Mouse (Mus musculus) olfactory bulb, adult 2 months (tissue): ENCODE results near the gene Adamts12. TPM values are rescaled to one million over a fixed set of nuclear protein-coding genes. Genes with fewer than 3 reads are reported as not detected.

Experiments
- H3K27ac ChIP-seq: fragments of 200-500 bp; 2 replicates; pipeline ENCODE4 v1.5.1; 2012; ENCODE audit warnings: low read depth, low read length; ENCODE audit not compliant: insufficient read depth
- H3K4me1 ChIP-seq: fragments of 200-500 bp; 2 replicates; pipeline ENCODE4 v1.6.1; 2012; ENCODE audit warnings: low read length; ENCODE audit not compliant: control insufficient read depth, insufficient read depth
- H3K4me3 ChIP-seq: fragments of 200-500 bp; 2 replicates; pipeline ENCODE4 v1.5.1; 2012; ENCODE audit warnings: mild to moderate bottlenecking, low read depth, low read length, moderate library complexity; ENCODE audit not compliant: insufficient read depth
- CTCF ChIP-seq: fragments of 200-500 bp; IDR thresholded peaks from 2 replicates; pipeline ENCODE4 v1.5.1; 2012; ENCODE audit warnings: low read depth, mild to moderate bottlenecking, low read length, moderate library complexity; ENCODE audit not compliant: insufficient read depth
- POLR2A ChIP-seq: fragments of 200-500 bp; IDR thresholded peaks from 2 replicates; pipeline ENCODE4 v1.6.1; 2012; ENCODE audit warnings: mild to moderate bottlenecking, low read depth, low read length, moderate library complexity; ENCODE audit not compliant: insufficient read depth
- WGBS: fragments of 180-500 bp; shearing (Covaris S2); methylation state at CpG from one replicate; pipeline ENCODE4 v1.1.7; 2018; 5-methylcytosine and 5-hydroxymethylcytosine counted together
- polyA plus RNA-seq: library from polyadenylated mRNA; stranded (reverse); fragments of >200 nt; gene quantifications from 2 replicates; pipeline ENCODE4 v1.2.4, GENCODE M21; 2012; ENCODE audit warnings: low replicate concordance; ENCODE audit not compliant: missing spikeins, insufficient read depth, insufficient read length

Adamts12 gene
- polyA plus RNA-seq, 1 experiment: not detected

DNA sequence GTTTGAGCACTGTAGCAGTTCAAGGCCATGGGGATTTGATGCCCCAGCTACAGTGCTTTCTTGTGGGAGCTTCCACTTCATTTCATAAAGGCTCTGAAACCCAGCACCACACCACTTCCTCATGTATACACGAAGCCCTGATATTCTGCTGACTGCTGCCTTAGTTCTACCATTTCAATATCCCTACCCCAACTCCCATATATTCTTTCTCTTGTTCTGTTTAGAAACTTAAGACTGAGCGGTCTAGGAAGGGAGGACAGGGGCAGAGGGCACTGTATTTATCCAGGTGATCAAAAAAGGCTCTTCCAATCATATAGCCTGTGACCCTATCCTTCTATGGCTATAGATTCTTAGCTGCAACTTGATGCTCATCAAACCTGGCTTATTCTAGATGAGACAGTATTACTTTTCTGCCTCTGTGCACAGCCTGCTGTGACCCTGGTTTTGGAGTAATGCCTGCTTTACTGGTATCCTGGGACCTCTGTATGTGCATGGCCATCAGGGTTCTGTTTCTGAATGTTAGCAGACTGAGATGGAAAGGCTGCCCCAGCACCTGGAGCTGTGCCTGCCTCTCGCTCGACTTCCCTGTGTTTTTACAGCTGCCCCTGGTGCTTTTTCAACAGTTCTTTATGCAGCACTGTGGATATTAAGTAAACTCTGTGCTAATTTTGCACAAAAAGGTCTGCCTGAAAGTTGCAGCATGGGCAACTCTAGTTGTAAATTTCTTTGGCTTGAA, 33.5 kb downstream of the Adamts12 start:
- Histone ChIP-seq H3K27ac (no peak overlapping the region), H3K4me3 (no peak overlapping the region), H3K4me1 (no peaks in the 10 kb centered on the region)
- TF ChIP-seq CTCF (no peak), POLR2A (no peak)
- WGBS: 66% methylated on average over 4 of the region's 4 CpGs

DNA sequence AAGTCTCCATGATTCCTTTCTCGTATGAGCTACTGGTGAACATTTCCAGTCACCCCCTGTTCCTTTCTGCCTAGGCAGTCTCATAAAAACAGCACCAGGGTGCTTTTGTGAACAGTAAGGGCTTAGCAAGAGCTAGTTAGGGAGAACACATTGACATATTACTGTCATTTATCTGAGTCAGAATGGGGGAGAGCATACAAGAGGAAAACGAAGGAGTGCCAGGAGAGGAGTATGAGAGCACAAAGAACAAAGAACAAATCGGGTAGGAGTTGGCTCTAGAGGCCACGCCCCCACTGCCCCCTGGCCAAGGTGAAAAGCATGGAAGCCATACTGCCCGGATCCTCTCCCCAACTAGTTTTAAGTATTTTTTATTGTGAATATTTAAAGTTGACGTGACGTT, 34.4 kb downstream of the Adamts12 start:
- no peak overlapping the region for H3K4me3 ChIP-seq
- 68% methylated on average over 7 of the region's 7 CpGs for WGBS
- no peaks in the 10 kb centered on the region for H3K4me1 ChIP-seq
- TF ChIP-seq CTCF (no peak), POLR2A (no peak)
- no peak overlapping the region for H3K27ac ChIP-seq

DNA sequence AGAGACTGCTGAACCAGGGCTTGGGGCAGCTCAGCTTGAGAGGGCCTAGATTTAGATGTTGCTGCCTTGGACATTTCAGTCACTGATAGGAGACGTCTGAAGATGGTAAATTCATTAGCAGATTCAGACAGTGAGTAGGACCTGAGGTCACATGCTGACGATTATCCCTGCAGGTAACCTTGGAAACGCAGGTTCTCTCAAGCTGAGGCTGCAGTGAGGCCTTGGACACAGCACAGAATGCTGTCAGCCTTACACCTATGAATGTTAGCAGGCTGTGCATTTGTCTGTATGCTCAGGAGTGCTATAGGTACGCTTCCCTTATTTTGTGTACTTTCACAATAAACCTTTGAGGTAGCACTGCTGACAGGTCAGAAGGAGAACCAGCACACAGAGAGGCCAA, 36.3 kb downstream of the Adamts12 start:
- TF ChIP-seq CTCF (no peak), POLR2A (no peak)
- WGBS: 85% methylated on average over 4 of the region's 4 CpGs

DNA sequence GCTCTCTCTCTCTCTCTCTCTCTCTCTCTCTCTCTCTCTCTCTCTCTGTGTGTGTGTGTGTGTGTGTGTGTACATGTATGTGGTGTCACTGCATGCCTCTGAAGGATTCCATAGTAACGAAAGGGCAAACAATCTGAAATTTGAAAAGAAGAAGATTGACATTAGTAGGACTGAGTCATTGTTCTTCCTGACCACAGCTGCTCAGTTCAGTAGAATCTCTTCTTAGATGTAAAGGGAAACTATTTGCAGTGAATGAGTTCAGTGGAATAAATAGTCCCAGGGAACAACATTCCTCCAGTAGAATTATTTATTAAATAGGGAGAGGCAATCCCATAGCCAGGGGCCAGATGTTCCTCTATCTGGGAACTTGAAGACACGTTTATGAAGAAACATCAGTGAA, 40.5 kb downstream of the Adamts12 start:
- Histone ChIP-seq H3K4me1 (no peaks in the 10 kb centered on the region), H3K27ac (no peak overlapping the region), H3K4me3 (no peak overlapping the region)
- WGBS: 75% methylated on average over 2 of the region's 2 CpGs
- TF ChIP-seq POLR2A: no peak
- no peak for TF ChIP-seq CTCF

More for the DNA sequence above, 36.3 kb downstream of the Adamts12 start:
- Histone ChIP-seq H3K4me1 (no peaks in the 10 kb centered on the region), H3K4me3 (no peak overlapping the region), H3K27ac (no peak overlapping the region)

DNA sequence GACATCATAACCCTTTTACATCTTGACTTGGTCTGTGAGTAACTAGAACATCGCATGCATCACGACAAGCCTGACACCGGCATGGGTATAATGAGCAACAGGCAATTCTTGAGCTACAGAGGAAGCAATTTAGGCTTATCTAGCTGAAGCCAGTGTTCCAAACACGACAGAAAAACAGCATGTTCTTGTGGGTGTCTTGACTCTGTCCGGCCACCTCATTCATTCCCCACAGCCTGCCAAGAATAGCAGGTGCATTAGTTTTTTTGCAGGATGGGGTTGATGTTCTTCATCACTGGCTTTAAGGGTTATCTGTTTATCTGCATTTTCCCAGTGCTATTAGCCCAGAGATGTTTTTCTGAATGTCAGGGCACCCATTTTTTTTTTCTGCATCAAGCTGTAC, 42.8 kb downstream of the Adamts12 start:
- H3K4me1 ChIP-seq: no peaks in the 10 kb centered on the region
- H3K27ac ChIP-seq: no peak overlapping the region
- no peak overlapping the region for H3K4me3 ChIP-seq
- 75% methylated on average over 5 of the region's 5 CpGs for WGBS
- TF ChIP-seq CTCF (no peak), POLR2A (no peak)

GRCm38 (mm10) chr15:11114631-11115197, 50.1 kb downstream of the Adamts12 start:
- 56% methylated on average over 8 of the region's 8 CpGs for WGBS
- H3K27ac ChIP-seq: no peak overlapping the region
- TF ChIP-seq CTCF (no peak), POLR2A (no peak)
- no peaks in the 10 kb centered on the region for H3K4me1 ChIP-seq
- no peak overlapping the region for H3K4me3 ChIP-seq

GRCm38 (mm10) chr15:11116303-11116702, 51.7 kb downstream of the Adamts12 start:
- WGBS: 41% methylated on average over 2 of the region's 2 CpGs
- no peak for TF ChIP-seq CTCF

GRCm38 (mm10) chr15:11116853-11117252, 52.3 kb downstream of the Adamts12 start:
- 88% methylated on average over 3 of the region's 3 CpGs for WGBS
- H3K4me3 ChIP-seq: no peak overlapping the region
- H3K4me1 ChIP-seq: no peaks in the 10 kb centered on the region
- TF ChIP-seq POLR2A (no peak), CTCF (no peak)
- no peak overlapping the region for H3K27ac ChIP-seq

More at GRCm38 (mm10) chr15:11116303-11116702, 51.7 kb downstream of the Adamts12 start:
- no peaks in the 10 kb centered on the region for H3K4me1 ChIP-seq
- H3K27ac ChIP-seq: no peak overlapping the region
- no peak overlapping the region for H3K4me3 ChIP-seq

DNA sequence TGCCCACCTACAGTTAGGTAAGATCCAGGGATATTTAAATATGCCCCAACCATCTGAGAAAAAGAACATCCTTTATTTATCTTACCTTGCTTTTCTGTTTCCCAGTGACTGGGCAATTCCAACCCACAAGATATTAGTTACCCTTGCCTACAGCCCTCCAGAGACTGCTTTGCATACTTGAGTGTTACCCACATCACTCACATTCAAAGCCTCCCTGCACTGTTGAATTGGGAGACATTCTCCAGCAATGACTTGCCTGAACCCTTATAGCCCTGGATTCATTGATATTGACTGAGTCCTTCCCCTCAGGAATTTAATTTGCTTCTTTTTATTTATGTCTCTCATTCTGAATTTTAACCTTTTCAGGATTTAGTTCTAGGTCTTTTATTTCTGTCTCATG, 53.8 kb downstream of the Adamts12 start:
- TF ChIP-seq POLR2A (no peak), CTCF (no peak)
- H3K4me1 ChIP-seq: peaks cover 4% of the 10 kb centered on the region

More for the DNA sequence above, 53.8 kb downstream of the Adamts12 start:
- Histone ChIP-seq H3K4me3 (no peak overlapping the region), H3K27ac (no peak overlapping the region)
